Mouse (Mus musculus) adrenal gland, postnatal 0 days (tissue): ENCODE results near the gene Vmn1r45. TPM values are rescaled to one million over a fixed set of nuclear protein-coding genes. Genes with fewer than 3 reads are reported as not detected.

ENCODE experiments used
- polyA plus RNA-seq: library from polyadenylated mRNA; unstranded; fragments of >200 nt; fragmentation: Nextera tagmentation; extraction: Ambion mirVana; gene quantifications from 2 replicates; pipeline ENCODE4 v1.2.1, GENCODE M21; 2015

Vmn1r45 gene
- polyA plus RNA-seq: not detected in 2 replicates

DNA sequence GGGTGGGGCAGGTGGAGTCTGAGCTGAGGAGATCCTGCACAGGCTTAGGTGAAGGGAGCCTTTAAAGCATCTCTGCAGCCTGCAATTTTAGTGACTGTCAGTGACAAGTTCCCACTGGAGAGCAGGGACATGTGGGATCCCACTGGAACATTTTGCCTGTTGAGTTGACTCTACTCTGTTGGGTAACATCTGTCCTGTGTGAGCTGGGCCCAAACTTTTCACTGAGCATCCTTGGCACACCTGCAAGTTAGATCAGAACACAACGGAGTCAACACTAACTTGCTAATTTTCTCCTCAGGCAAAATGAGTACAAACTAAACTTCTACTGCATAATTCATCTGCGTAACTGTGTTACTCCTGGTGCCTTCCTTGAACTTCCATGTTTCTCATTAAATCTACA, at the start of gene Vmn1r45:
Gene Vmn1r45, minus strand, starts transcription at position 101 of the 400 bp plus-strand sequence.

DNA sequence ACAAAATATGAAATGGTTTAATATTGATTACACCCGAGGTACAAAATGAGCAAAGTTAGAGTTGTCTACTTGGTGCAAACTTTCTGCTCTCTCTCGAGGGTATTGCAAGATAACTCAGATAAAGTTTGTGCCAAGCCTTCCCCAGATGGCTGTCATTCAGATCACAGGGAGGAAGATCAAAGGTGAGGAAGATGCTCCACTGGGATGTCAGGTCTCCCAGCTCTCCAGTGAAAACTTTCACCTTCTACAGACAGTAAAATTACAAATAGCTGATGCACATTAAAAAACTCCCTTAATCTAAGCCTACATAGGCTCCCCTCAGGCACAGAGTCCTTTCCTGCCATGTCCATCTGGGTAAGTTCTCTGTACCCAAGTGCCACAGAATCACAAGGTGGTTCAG, 28.6 kb upstream of the Vmn1r45 start, which contains the start of gene Vmn1r46:
Gene Vmn1r46, plus strand, starts transcription at position 301 of the 400 bp plus-strand sequence.

DNA sequence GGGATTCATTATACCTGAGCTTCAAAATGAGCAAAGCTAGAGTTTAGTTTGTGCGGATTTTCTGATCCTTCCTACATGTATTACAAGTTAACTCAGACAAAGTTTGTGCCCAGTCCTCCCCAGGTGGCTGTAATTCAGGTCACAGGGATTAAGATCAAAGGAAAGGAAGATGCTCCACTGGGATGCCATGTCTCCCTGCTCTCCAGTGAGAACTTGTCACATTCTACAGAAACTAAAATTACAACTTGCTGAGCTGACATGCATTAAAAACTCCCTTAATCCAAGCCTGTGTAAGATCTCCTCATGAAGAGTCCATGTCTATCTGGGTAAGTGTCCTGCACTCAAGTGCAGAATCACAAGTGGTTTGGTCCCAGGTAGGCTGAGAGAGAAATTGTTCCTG, 57.0 kb downstream of the Vmn1r45 start, which contains the start of gene Vmn1r44:
Gene Vmn1r44, plus strand, starts transcription at position 301 of the 400 bp plus-strand sequence.

Other genes starting within 250 kb of the Vmn1r45 start
- not detected in 2 replicates for gene Vmn1r40, start 233.1 kb downstream of the Vmn1r45 start, polyA plus RNA-seq
- gene Vmn1r41, start 199.8 kb downstream of the Vmn1r45 start, polyA plus RNA-seq: not detected in 2 replicates
- not detected in 2 replicates for gene Vmn1r42, start 64.2 kb downstream of the Vmn1r45 start, polyA plus RNA-seq
- gene Vmn1r43, start 64.2 kb downstream of the Vmn1r45 start, polyA plus RNA-seq: 0.01 TPM in 1 of 2 replicates, not detected in the other
- not detected in 2 replicates for gene Vmn1r44, start 56.9 kb downstream of the Vmn1r45 start, polyA plus RNA-seq
- gene Vmn1r46, start 28.7 kb upstream of the Vmn1r45 start, polyA plus RNA-seq: not detected in 2 replicates
- not detected in 2 replicates for gene Vmn1r47, start 75.5 kb upstream of the Vmn1r45 start, polyA plus RNA-seq
- not detected in 2 replicates for gene Vmn1r48, start 96.2 kb upstream of the Vmn1r45 start, polyA plus RNA-seq
- gene Vmn1r49, start 137.9 kb upstream of the Vmn1r45 start, polyA plus RNA-seq: not detected in 2 replicates
- gene Vmn1r50, start 160.8 kb upstream of the Vmn1r45 start, polyA plus RNA-seq: not detected in 2 replicates
- gene Vmn1r51, start 182.0 kb upstream of the Vmn1r45 start, polyA plus RNA-seq: 0.03 TPM in 1 of 2 replicates, not detected in the other
- not detected in 2 replicates for gene Vmn1r52, start 234.2 kb upstream of the Vmn1r45 start, polyA plus RNA-seq